Mouse (Mus musculus): ENCODE results near the gene Olfr372. TPM values are rescaled to one million over a fixed set of nuclear protein-coding genes. Genes with fewer than 3 reads are reported as not detected.
"Not testable (repeated sequence)": the region's sequence is repeated elsewhere in the genome, so short reads cannot be mapped to it uniquely, and the experiment has no call there.

Olfr372 gene
- polyA plus RNA-seq, 1 experiment from 2014 or later: not detected

DNA sequence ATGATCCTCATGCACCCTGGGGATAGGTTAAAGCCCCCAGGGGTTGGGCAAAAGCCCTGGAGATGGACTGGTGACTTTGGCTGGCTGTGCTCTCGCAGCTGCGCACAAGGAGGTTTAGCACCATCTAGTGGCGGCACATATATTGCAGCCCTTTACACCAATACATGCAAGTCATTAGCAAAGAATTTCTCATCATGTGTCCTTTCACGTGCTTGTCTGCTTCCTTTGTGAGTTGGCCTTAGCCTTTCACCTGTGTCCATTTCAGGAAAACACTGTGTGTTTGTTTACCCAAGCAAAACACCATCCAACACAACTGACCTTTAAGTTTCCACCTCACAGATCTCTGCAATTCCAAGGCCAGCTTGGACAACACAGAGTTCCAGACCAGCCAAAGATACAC, 8.1 kb upstream of the Olfr372 start:
- not testable (repeated sequence) for H3K9ac ChIP-seq (ENCODE audit: low read depth, low read length); H3K27ac ChIP-seq; H3K27me3 ChIP-seq (ENCODE audit: insufficient read depth, low read length); H3K36me3 ChIP-seq (ENCODE audit: insufficient read depth, low read length); H3K9me3 ChIP-seq (replicated peaks; ENCODE audit: low read length); H3K4me2 ChIP-seq (ENCODE audit: low read length); H3K4me1 ChIP-seq (replicated peaks; ENCODE audit: insufficient read depth, low read length); H3K4me3 ChIP-seq (replicated peaks; ENCODE audit: low read depth, low read length); ATAC-seq (replicated peaks; ENCODE audit: low FRiP score, low read depth)
- DNase-seq (ENCODE audit: low spot score): peak; percentile 3
- TF ChIP-seq CTCF (IDR thresholded peaks at IDR 0.05; ENCODE audit: low read depth): peak; percentile 21; the same call in 1 of the 2 replicates
- WGBS: 46% methylated on average over 4 of the region's 4 CpGs

GRCm38 (mm10) chr8:72042493-72042892, 1.5 kb downstream of the Olfr372 start:
- TF ChIP-seq CTCF (IDR thresholded peaks at IDR 0.05; ENCODE audit: low read depth): no peak
- Histone ChIP-seq H3K4me2 (ENCODE audit: low read length) (no peak overlapping the region), H3K4me1 (replicated peaks; ENCODE audit: insufficient read depth, low read length) (no peaks in the 10 kb centered on the region), H3K9ac (ENCODE audit: low read depth, low read length) (no peak overlapping the region), H3K9me3 (replicated peaks; ENCODE audit: low read length) (no peaks in the 10 kb centered on the region), H3K27me3 (ENCODE audit: insufficient read depth, low read length) (no peaks in the 10 kb centered on the region), H3K4me3 (replicated peaks; ENCODE audit: low read depth, low read length) (no peak overlapping the region), H3K36me3 (ENCODE audit: insufficient read depth, low read length) (no peaks in the 10 kb centered on the region), H3K27ac (no peak overlapping the region)
- 90% methylated on average over 1 of the region's 1 CpGs for WGBS
- ATAC-seq (replicated peaks; ENCODE audit: low FRiP score, low read depth) (no peak), DNase-seq (ENCODE audit: low spot score) (no peak)

- H3K36me3 ChIP-seq (ENCODE audit: insufficient read depth, low read length); H3K9me3 ChIP-seq (replicated peaks; ENCODE audit: low read length); H3K27me3 ChIP-seq (ENCODE audit: insufficient read depth, low read length); H3K9ac ChIP-seq (ENCODE audit: low read depth, low read length); H3K4me3 ChIP-seq (replicated peaks; ENCODE audit: low read depth, low read length); H3K4me2 ChIP-seq (ENCODE audit: low read length); H3K27ac ChIP-seq; H3K4me1 ChIP-seq (replicated peaks; ENCODE audit: insufficient read depth, low read length); ATAC-seq (replicated peaks; ENCODE audit: low FRiP score, low read depth); DNase-seq (ENCODE audit: low spot score): not testable (repeated sequence)
These were observed 13.6 kb downstream of the Olfr372 start for GRCm38 (mm10) chr8:72054633-72055032.

GRCm38 (mm10) chr8:72057643-72058042, 16.6 kb downstream of the Olfr372 start:
- not testable (repeated sequence) for H3K27ac ChIP-seq; H3K36me3 ChIP-seq (ENCODE audit: insufficient read depth, low read length); DNase-seq (ENCODE audit: low spot score); H3K4me3 ChIP-seq (replicated peaks; ENCODE audit: low read depth, low read length); H3K9me3 ChIP-seq (replicated peaks; ENCODE audit: low read length); H3K9ac ChIP-seq (ENCODE audit: low read depth, low read length); ATAC-seq (replicated peaks; ENCODE audit: low FRiP score, low read depth); H3K4me2 ChIP-seq (ENCODE audit: low read length); H3K4me1 ChIP-seq (replicated peaks; ENCODE audit: insufficient read depth, low read length); H3K27me3 ChIP-seq (ENCODE audit: insufficient read depth, low read length)
- WGBS: 87% methylated on average over 3 of the region's 4 CpGs

DNA sequence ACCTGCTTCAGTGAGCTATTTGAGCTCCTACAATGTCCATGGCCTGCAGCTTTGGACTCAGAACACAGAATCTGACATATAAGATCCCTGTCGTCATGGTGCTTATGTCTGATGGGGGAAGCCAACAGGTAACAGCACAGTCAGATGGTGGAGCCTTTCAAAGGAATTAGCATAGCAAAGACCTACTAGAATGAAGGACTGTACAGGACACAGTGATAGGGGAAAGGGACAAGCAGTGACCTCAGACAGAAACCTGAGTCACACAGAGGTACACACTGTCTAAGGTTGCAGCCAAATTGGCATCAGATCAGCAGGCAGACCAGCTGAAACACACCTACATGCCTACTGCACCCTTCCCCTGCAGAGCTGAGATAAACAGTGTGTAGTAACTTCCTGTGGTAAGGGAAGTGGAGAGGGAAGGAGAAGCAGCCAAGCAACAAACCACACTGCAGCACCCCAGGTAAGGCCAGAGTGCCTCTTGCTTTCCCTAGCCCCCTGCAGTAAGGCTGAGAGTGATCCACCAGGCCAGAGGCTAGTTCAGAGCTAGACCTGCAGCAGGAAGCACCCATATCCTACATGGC, 25.9 kb downstream of the Olfr372 start:
- not testable (repeated sequence) for H3K27ac ChIP-seq; H3K4me2 ChIP-seq (ENCODE audit: low read length); H3K9ac ChIP-seq (ENCODE audit: low read depth, low read length); ATAC-seq (replicated peaks; ENCODE audit: low FRiP score, low read depth); DNase-seq (ENCODE audit: low spot score); H3K4me1 ChIP-seq (replicated peaks; ENCODE audit: insufficient read depth, low read length); H3K9me3 ChIP-seq (replicated peaks; ENCODE audit: low read length); H3K36me3 ChIP-seq (ENCODE audit: insufficient read depth, low read length); H3K4me3 ChIP-seq (replicated peaks; ENCODE audit: low read depth, low read length); H3K27me3 ChIP-seq (ENCODE audit: insufficient read depth, low read length)
- 80% methylated on average over 1 of the region's 1 CpGs for WGBS

GRCm38 (mm10) chr8:72082877-72083276, 41.9 kb downstream of the Olfr372 start, which contains the start of gene Olfr373:
Gene Olfr373 (plus strand): TSS chr8:72083177.
- not testable (repeated sequence) for H3K9ac ChIP-seq (ENCODE audit: low read depth, low read length); H3K4me3 ChIP-seq (replicated peaks; ENCODE audit: low read depth, low read length); H3K9me3 ChIP-seq (replicated peaks; ENCODE audit: low read length); H3K4me1 ChIP-seq (replicated peaks; ENCODE audit: insufficient read depth, low read length); H3K36me3 ChIP-seq (ENCODE audit: insufficient read depth, low read length); H3K27ac ChIP-seq; DNase-seq (ENCODE audit: low spot score); H3K4me2 ChIP-seq (ENCODE audit: low read length); ATAC-seq (replicated peaks; ENCODE audit: low FRiP score, low read depth); H3K27me3 ChIP-seq (ENCODE audit: insufficient read depth, low read length)

DNA sequence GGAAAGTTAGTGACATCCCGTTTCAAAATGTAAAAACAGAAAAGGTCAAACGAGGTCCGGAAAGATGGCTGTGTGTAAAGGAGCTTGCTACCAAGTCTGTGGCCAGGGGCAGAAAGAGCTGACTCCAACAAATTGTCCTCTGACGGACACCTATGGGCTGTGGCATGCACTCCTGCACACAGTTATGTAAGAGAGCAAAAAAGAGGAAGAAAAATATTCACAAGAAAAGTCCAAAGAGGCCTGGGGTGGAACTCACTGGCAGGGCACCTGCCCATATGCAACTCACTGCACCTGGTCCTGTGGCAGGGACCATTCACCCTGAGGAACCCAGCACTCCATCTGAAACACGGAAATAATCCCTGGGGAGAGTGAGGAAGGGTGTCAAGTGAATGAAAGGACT, 43.7 kb downstream of the Olfr372 start:
- Histone ChIP-seq H3K9ac (ENCODE audit: low read depth, low read length) (no peak overlapping the region), H3K27ac (no peak overlapping the region), H3K4me2 (ENCODE audit: low read length) (no peak overlapping the region), H3K9me3 (replicated peaks; ENCODE audit: low read length) (no peaks in the 10 kb centered on the region), H3K27me3 (ENCODE audit: insufficient read depth, low read length) (no peaks in the 10 kb centered on the region), H3K4me3 (replicated peaks; ENCODE audit: low read depth, low read length) (no peak overlapping the region), H3K36me3 (ENCODE audit: insufficient read depth, low read length) (no peaks in the 10 kb centered on the region), H3K4me1 (replicated peaks; ENCODE audit: insufficient read depth, low read length) (no peaks in the 10 kb centered on the region)
- 69% methylated on average over 5 of the region's 5 CpGs for WGBS
- no peak for TF ChIP-seq CTCF (IDR thresholded peaks at IDR 0.05; ENCODE audit: low read depth)
- DNase-seq (ENCODE audit: low spot score) (no peak), ATAC-seq (replicated peaks; ENCODE audit: low FRiP score, low read depth) (no peak)
